Mouse (Mus musculus) midbrain, embryonic 10.5 days (tissue): ENCODE measurements around the gene Ly6g5b. TPM values are rescaled to one million over a fixed set of nuclear protein-coding genes. Genes with fewer than 3 reads are reported as not detected.

Experiments
- DNase-seq: peaks from one replicate; pipeline ENCODE4 v3.0.0-alpha.2; 2017; ENCODE audit warnings: low spot score
- H3K27ac ChIP-seq: fragments of 300-500 bp; sonication (generic); replicated peaks from 2 replicates; pipeline ENCODE4 v1.5.1; 2016; ENCODE audit warnings: mild to moderate bottlenecking
- H3K27me3 ChIP-seq: fragments of 300-500 bp; sonication (generic); 2 replicates; pipeline ENCODE4 v1.6.1; 2016; ENCODE audit warnings: low read depth, mild to moderate bottlenecking; ENCODE audit not compliant: poor library complexity, severe bottlenecking
- H3K36me3 ChIP-seq: fragments of 300-500 bp; sonication (generic); 2 replicates; pipeline ENCODE4 v1.6.1; 2016; ENCODE audit warnings: mild to moderate bottlenecking, moderate library complexity
- H3K4me1 ChIP-seq: fragments of 300-500 bp; sonication (generic); 2 replicates; pipeline ENCODE4 v1.6.1; 2016
- H3K4me3 ChIP-seq: fragments of 300-500 bp; sonication (generic); 2 replicates; pipeline ENCODE4 v1.5.1; 2016; ENCODE audit warnings: mild to moderate bottlenecking, moderate library complexity
- H3K9me3 ChIP-seq: fragments of 300-500 bp; sonication (generic); replicated peaks from 2 replicates; pipeline ENCODE4 v1.6.1; 2016; ENCODE audit warnings: mild to moderate bottlenecking
- WGBS: fragments of 180-500 bp; shearing (Covaris S2); methylation state at CpG from one replicate; pipeline ENCODE4 v1.1.7; 2016; 5-methylcytosine and 5-hydroxymethylcytosine counted together
- polyA plus RNA-seq: library from polyadenylated mRNA; unstranded; fragments of >200 nt; fragmentation: Nextera tagmentation; extraction: Ambion mirVana; gene quantifications from 2 replicates; pipeline ENCODE4 v1.2.1, GENCODE M21; 2016

Gene Ly6g5b
- polyA plus RNA-seq, 1 experiment from 2014 or later: 0.99 TPM

DNA sequence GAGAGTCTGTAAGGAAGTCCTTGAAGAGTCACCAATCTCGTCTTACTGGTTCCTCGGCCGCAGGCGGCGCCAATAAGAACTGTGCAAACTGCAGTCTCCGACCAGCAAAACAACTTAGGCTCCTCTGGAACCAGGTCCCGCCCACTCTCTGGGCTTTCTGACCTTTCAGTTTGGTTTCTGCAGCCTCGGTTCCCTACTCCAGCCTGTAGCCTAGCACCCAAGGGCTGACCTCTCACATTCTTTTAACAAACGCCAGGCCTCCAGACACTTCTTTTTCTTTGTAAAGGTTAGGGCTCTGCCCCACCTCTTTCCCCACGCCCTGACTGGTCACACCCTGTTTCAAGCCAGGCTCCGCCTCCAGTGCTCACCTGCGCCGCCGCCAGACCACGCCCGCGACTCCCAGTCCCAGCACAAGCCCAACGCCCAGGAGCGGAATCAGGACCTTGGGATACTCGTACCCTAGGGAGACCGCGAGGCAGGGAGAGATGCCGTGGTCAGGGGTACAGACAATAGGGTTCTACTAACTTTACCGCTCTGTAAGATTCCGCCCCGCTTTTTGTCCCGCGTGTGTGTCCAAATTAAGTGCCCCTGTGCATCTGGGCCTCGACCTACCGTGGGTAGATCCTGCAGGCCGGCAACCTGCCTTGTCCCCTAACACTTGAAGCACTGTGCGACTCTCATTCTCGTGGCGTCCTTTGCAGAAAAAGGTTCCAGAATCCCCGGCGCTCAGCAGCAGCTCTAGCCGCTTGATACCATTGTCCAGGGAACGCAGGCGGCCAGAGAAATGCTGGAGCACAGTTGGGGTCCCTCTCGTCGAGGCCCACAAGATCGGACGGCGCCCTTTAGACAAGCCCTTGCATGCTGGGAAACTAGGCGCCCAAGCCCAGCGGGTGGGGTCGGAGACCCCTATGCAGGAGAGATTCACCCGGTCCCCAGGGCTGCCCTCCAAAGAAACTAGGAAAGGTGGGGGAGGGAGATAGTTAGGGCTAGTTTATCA is 50.0 kb downstream of the Ly6g5b start, which contains the start of gene Ly6g6c:
Gene Ly6g6c (plus strand): TSS at position 438 of the 997 bp plus-strand sequence.
- DNase-seq: peak; percentile 65
- Histone ChIP-seq H3K4me3 (peak within 1 kb of the TSS; percentile 52), H3K36me3 (peaks cover 34% of the 10 kb centered on the region), H3K4me1 (peaks cover 41% of the 10 kb centered on the region), H3K27me3 (peaks cover 74% of the 10 kb centered on the region), H3K27ac (peak within 1 kb of the TSS; percentile 70), H3K9me3 (no peaks in the 10 kb centered on the region)
- WGBS: 1% methylated on average over 48 of the region's 48 CpGs

DNA sequence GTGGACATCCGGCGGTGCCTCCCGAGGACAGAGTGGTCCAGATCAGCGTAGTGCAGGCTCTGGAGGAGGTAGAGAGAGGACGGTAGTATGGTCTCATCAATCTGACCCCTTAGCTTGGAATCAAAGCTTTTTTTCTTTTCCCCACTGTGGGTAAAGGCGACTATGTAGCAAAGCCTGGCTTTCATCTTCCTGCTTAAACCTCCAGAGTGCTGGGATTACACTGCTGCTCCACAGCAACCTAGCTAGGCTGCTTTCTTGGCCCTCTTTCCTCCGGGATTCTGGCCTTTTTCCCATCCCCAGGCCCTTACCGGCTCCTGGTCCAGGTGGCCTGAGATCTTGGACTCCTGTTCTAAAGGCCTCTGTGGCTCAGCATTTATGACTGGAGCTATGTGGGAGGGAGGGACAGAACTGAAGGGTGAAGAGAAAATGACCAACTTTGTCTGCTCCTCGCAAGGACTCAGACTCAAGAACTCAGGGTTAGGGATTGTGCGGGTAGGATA is 50.8 kb downstream of the Ly6g5b start:
- DNase-seq: no peak
- Histone ChIP-seq H3K9me3 (no peaks in the 10 kb centered on the region), H3K27me3 (peaks cover 74% of the 10 kb centered on the region), H3K36me3 (peaks cover 38% of the 10 kb centered on the region), H3K4me1 (peaks cover 49% of the 10 kb centered on the region), H3K27ac (0 out of 2 replicates have a peak overlapping the region, but pooled peaks have one; percentile 28), H3K4me3 (peak overlapping the region; percentile 52)
- WGBS: 37% methylated on average over 10 of the region's 10 CpGs

Other genes starting within 250 kb of the Ly6g5b start
- 5.8 and 6.1 TPM in 2 replicates for gene Zbtb12, start 235.9 kb downstream of the Ly6g5b start, polyA plus RNA-seq
- gene Gm20547, start 233.4 kb downstream of the Ly6g5b start, polyA plus RNA-seq: 0.07 TPM in 1 of 2 replicates, not detected in the other
- gene C2, start 217.2 kb downstream of the Ly6g5b start, polyA plus RNA-seq: 1.3 TPM in 2 replicates
- gene Ehmt2, start 217.0 kb downstream of the Ly6g5b start, polyA plus RNA-seq: 88.0 and 91.9 TPM in 2 replicates
- not detected in 2 replicates for gene Slc44a4, start 201.0 kb downstream of the Ly6g5b start, polyA plus RNA-seq
- gene Neu1, start 184.2 kb downstream of the Ly6g5b start, polyA plus RNA-seq: 16.1 and 19.2 TPM in 2 replicates
- 0.19 TPM in 1 of 2 replicates, not detected in the other for gene Hspa1b, start 156.2 kb downstream of the Ly6g5b start, polyA plus RNA-seq
- 0.27 TPM in 1 of 2 replicates, not detected in the other for gene Gm20481, start 145.5 kb downstream of the Ly6g5b start, polyA plus RNA-seq
- gene Hspa1a, start 143.3 kb downstream of the Ly6g5b start, polyA plus RNA-seq: 1.3 and 1.6 TPM in 2 replicates
- 0.71 and 0.81 TPM in 2 replicates for gene Hspa1l, start 142.7 kb downstream of the Ly6g5b start, polyA plus RNA-seq
- 307 and 337 TPM in 2 replicates for gene Lsm2, start 133.6 kb downstream of the Ly6g5b start, polyA plus RNA-seq
- 177 and 210 TPM in 2 replicates for gene Vars, start 114.4 kb downstream of the Ly6g5b start, polyA plus RNA-seq
- 0.19 and 0.28 TPM in 2 replicates for gene Vwa7, start 98.8 kb downstream of the Ly6g5b start, polyA plus RNA-seq
- 7.1 and 7.7 TPM in 2 replicates for gene Sapcd1, start 87.4 kb downstream of the Ly6g5b start, polyA plus RNA-seq
- 5.4 and 6.3 TPM in 2 replicates for gene Msh5, start 68.7 kb downstream of the Ly6g5b start, polyA plus RNA-seq
- gene Clic1, start 65.5 kb downstream of the Ly6g5b start, polyA plus RNA-seq: 216 and 217 TPM in 2 replicates
- 527 and 597 TPM in 2 replicates for gene Ddah2, start 56.4 kb downstream of the Ly6g5b start, polyA plus RNA-seq
- gene Ly6g6c, start 50.0 kb downstream of the Ly6g5b start, polyA plus RNA-seq: 0.17 TPM in 2 replicates
- 1.3 TPM in 2 replicates for gene Mpig6b, start 49.2 kb downstream of the Ly6g5b start, polyA plus RNA-seq
- gene Ly6g6e, start 38.5 kb downstream of the Ly6g5b start, polyA plus RNA-seq: 0.32 and 0.59 TPM in 2 replicates
- 2.0 and 3.5 TPM in 2 replicates for gene Ly6g6d, start 37.4 kb downstream of the Ly6g5b start, polyA plus RNA-seq
- gene Ly6g6f, start 29.8 kb downstream of the Ly6g5b start, polyA plus RNA-seq: 0.70 and 0.86 TPM in 2 replicates
- 56.7 and 68.5 TPM in 2 replicates for gene Abhd16a, start 26.2 kb downstream of the Ly6g5b start, polyA plus RNA-seq
- gene Ly6g5c, start 7.1 kb downstream of the Ly6g5b start, polyA plus RNA-seq: not detected in 2 replicates
- gene Gpank1, start 6.0 kb upstream of the Ly6g5b start, polyA plus RNA-seq: 33.4 and 34.5 TPM in 2 replicates
- gene Csnk2b, start 6.6 kb upstream of the Ly6g5b start, polyA plus RNA-seq: 299 and 306 TPM in 2 replicates
- 9.5 and 9.6 TPM in 2 replicates for gene D17H6S53E, start 10.9 kb upstream of the Ly6g5b start, polyA plus RNA-seq
- 0.53 and 0.66 TPM in 2 replicates for gene Apom, start 16.6 kb upstream of the Ly6g5b start, polyA plus RNA-seq
- gene Bag6, start 19.8 kb upstream of the Ly6g5b start, polyA plus RNA-seq: 56.6 and 67.4 TPM in 2 replicates
- 173 and 198 TPM in 2 replicates for gene Prrc2a, start 49.5 kb upstream of the Ly6g5b start, polyA plus RNA-seq
- 4.0 and 5.8 TPM in 2 replicates for gene Aif1, start 60.6 kb upstream of the Ly6g5b start, polyA plus RNA-seq
- gene Lst1, start 73.0 kb upstream of the Ly6g5b start, polyA plus RNA-seq: 5.0 and 8.3 TPM in 2 replicates
- gene Ltb, start 79.0 kb upstream of the Ly6g5b start, polyA plus RNA-seq: 0.10 TPM in 1 of 2 replicates, not detected in the other
- 0.07 TPM in 1 of 2 replicates, not detected in the other for gene Tnf, start 86.6 kb upstream of the Ly6g5b start, polyA plus RNA-seq
- not detected in 2 replicates for gene Lta, start 89.9 kb upstream of the Ly6g5b start, polyA plus RNA-seq
- gene Gm16181, start 105.4 kb upstream of the Ly6g5b start, polyA plus RNA-seq: 0.25 and 0.37 TPM in 2 replicates
- gene Atp6v1g2, start 118.2 kb upstream of the Ly6g5b start, polyA plus RNA-seq: 9.7 and 11.8 TPM in 2 replicates
- 9.9 and 11.7 TPM in 2 replicates for gene Nfkbil1, start 120.4 kb upstream of the Ly6g5b start, polyA plus RNA-seq
- gene Ddx39b, start 126.3 kb upstream of the Ly6g5b start, polyA plus RNA-seq: 682 and 724 TPM in 2 replicates
- 55.3 and 61.1 TPM in 2 replicates for gene H2-D1, start 147.3 kb upstream of the Ly6g5b start, polyA plus RNA-seq
- not detected in 2 replicates for gene H2-Q1, start 205.0 kb upstream of the Ly6g5b start, polyA plus RNA-seq
- gene H2-Q2, start 226.8 kb upstream of the Ly6g5b start, polyA plus RNA-seq: 0.25 and 0.38 TPM in 2 replicates